Mouse (Mus musculus) MEL-GATA-1-ER (cell line): ENCODE measurements around the gene Figla.

Source experiments
- DNase-seq: peaks from one replicate; pipeline ENCODE4 v3.0.0-alpha.2; 2012; ENCODE audit warnings: low read depth; ENCODE audit errors: extremely low read depth

The Figla gene

DNA sequence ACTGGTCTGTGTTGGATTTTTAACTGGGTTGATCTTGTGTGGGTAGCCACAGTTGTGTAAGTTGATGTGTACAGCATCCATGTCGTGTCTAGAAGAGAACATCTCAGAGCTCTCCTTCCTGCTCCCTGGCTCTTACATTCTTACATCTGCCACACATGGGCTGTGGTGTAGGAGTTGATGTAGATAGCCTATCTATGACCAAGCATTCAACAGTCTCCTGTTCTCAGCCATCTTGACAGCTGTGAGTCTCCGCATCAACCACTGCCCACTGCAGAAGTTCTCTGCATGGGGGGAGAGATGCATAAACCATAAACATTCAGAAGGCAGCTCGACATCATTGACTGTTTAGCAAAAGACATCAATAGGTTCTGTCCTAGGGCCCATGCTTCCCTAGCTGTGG lies 53.9 kb downstream of the Figla start:
- DNase-seq = no peak

DNA sequence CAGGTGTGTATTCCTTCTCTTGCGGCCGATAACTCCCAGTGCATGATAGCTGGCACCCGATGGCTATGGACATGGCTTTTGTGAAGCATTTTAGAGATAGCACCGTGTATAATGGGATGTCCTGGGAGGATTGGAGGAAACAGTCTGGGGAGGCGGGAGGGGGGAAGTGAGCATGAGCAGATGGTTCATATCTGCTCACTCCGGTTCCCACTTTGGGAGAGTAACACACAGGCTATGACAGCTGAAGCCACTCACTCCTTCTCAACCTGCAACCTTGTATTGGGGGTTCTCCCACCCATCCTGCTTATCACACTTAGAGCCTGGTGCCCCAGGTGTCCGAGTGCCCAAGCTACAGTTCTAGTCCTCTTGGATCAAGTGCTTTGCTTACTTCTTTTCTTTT lies 54.3 kb downstream of the Figla start:
- DNase-seq = no peak
